22 mouse cellular contexts compared by ENCODE assay signal in the genomic region with DNA sequence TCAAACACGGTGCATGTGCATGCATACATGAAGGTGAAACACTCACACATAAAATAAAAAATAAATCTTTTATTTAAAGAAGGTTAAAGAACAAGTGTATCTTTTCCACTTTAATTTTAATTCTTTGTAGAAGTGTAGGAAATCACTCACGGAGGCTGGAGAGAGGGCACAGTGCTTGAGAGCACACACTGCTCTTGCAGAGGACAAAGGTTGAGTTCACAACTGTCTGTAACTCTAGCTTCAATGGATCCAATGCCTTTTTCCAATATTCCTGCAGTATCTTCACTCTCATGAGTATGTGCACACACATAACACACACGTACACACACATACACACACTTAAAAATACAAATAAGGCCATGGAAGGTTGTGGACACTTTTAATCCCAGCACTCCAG. TPM values are rescaled to one million over a fixed set of nuclear protein-coding genes. Genes with fewer than 3 reads are reported as not detected.
DNase-seq lines count a peak whose midpoint lies in the region; ATAC-seq and TF ChIP-seq lines count a peak whose summit lies in the region.
"Had no signal": no experiment of that assay in that cellular context is flagged by ENCODE, and none has a peak within 500 bp of the region (broad histone marks: within the 10 kb centered on the region; RNA-seq: fewer than 3 reads in every experiment).

No protein-coding gene starts in this region.

- no peaks in the 10 kb centered on the region for H3K36me3 ChIP-seq in intestine, embryonic 15.5 days
- no peaks in the 10 kb centered on the region for H3K36me3 ChIP-seq in intestine, postnatal 0 days (ENCODE audit: control insufficient read depth, insufficient read depth)
- H3K36me3 ChIP-seq in liver, adult 2 months (ENCODE audit: control insufficient read depth, insufficient read depth, low read length), result peaks cover 8% of the 10 kb centered on the region
- no peaks in the 10 kb centered on the region for H3K36me3 ChIP-seq in intestine, embryonic 16.5 days (ENCODE audit: control insufficient read depth, insufficient read depth, low read length)
- H3K36me3 ChIP-seq in limb, embryonic 10.5 days, result no peaks in the 10 kb centered on the region
- no peaks in the 10 kb centered on the region for H3K36me3 ChIP-seq in thymus, adult 2 months (ENCODE audit: control insufficient read depth, insufficient read depth, low read length)
- H3K36me3 ChIP-seq: G1E had no signal

- TF ChIP-seq CTCF in intestine, postnatal 0 days (IDR thresholded peaks at IDR 0.05; ENCODE audit: low read depth), result no peak
- no peak for TF ChIP-seq CTCF in liver, adult 2 months (IDR thresholded peaks at IDR 0.05; ENCODE audit: low read depth, low read length)
- TF ChIP-seq CTCF in thymus, adult 2 months (IDR thresholded peaks at IDR 0.05; ENCODE audit: borderline replicate concordance, control insufficient read depth, extremely low read depth, insufficient read depth, low read length, poor library complexity), result no peak

- no peaks in the 10 kb centered on the region for H3K27me3 ChIP-seq in intestine, embryonic 15.5 days (replicated peaks)
- H3K27me3 ChIP-seq in intestine, postnatal 0 days (replicated peaks; ENCODE audit: control insufficient read depth, insufficient read depth, low read length), result no peaks in the 10 kb centered on the region
- H3K27me3 ChIP-seq in liver, adult 2 months (ENCODE audit: control insufficient read depth, insufficient read depth, low read length), result no peaks in the 10 kb centered on the region
- H3K27me3 ChIP-seq in intestine, embryonic 16.5 days (replicated peaks; ENCODE audit: control insufficient read depth, insufficient read depth, low read length), result no peaks in the 10 kb centered on the region
- no peaks in the 10 kb centered on the region for H3K27me3 ChIP-seq in limb, embryonic 10.5 days (ENCODE audit: low read depth, poor library complexity, severe bottlenecking)
- H3K27me3 ChIP-seq in thymus, adult 2 months (ENCODE audit: control insufficient read depth, insufficient read depth, low read length), result no peaks in the 10 kb centered on the region
- H3K27me3 ChIP-seq: CH12.LX, Patski had no signal

- H3K4me1 ChIP-seq in intestine, embryonic 15.5 days (replicated peaks), result no peaks in the 10 kb centered on the region
- H3K4me1 ChIP-seq in intestine, postnatal 0 days (replicated peaks; ENCODE audit: control insufficient read depth, insufficient read depth, low read length), result no peaks in the 10 kb centered on the region
- peaks cover 7% of the 10 kb centered on the region; the same call in 1 of the 2 replicates for H3K4me1 ChIP-seq in liver, adult 2 months (ENCODE audit: control insufficient read depth, insufficient read depth, low read length)
- H3K4me1 ChIP-seq in intestine, embryonic 16.5 days (ENCODE audit: control insufficient read depth, insufficient read depth, low read length), result 0 out of 2 replicates have a peak, but pooled peaks cover 2% of the 10 kb centered on the region
- H3K4me1 ChIP-seq in limb, embryonic 10.5 days, result 0 out of 2 replicates have a peak, but pooled peaks cover 4% of the 10 kb centered on the region
- no peaks in the 10 kb centered on the region for H3K4me1 ChIP-seq in thymus, adult 2 months (replicated peaks; ENCODE audit: control insufficient read depth, insufficient read depth, low read length)

- 0 out of 2 replicates have a peak, but pooled peaks have one; percentile 17 for ATAC-seq in intestine, embryonic 15.5 days
- no peak for ATAC-seq in intestine, postnatal 0 days
- ATAC-seq in intestine, embryonic 16.5 days, result 0 out of 2 replicates have a peak, but pooled peaks have one; percentile 51
- ATAC-seq: activated CD4-positive, CD25-positive, alpha-beta regulatory T cell, adult 4 months; CD4-positive, CD25-positive, alpha-beta regulatory T cell, adult 4 months; Patski had no signal

- H3K9ac ChIP-seq in intestine, embryonic 15.5 days, result no peak overlapping the region
- H3K9ac ChIP-seq in intestine, postnatal 0 days (ENCODE audit: low read depth, low read length), result no peak overlapping the region
- H3K9ac ChIP-seq in liver, adult 2 months (ENCODE audit: low read depth, low read length), result no peak overlapping the region
- no peak overlapping the region for H3K9ac ChIP-seq in intestine, embryonic 16.5 days (ENCODE audit: low read depth, low read length)

- no peak overlapping the region for H3K4me3 ChIP-seq in intestine, embryonic 15.5 days (replicated peaks)
- H3K4me3 ChIP-seq in intestine, postnatal 0 days (ENCODE audit: low read depth, low read length), result no peak overlapping the region
- H3K4me3 ChIP-seq in liver, adult 2 months (ENCODE audit: insufficient read depth, low read depth, low read length), result no peak overlapping the region
- no peak overlapping the region for H3K4me3 ChIP-seq in intestine, embryonic 16.5 days (ENCODE audit: low read length)
- no peak overlapping the region for H3K4me3 ChIP-seq in limb, embryonic 10.5 days
- H3K4me3 ChIP-seq in thymus, adult 2 months (ENCODE audit: control insufficient read depth, insufficient read depth, low read length), result no peak overlapping the region

- no peak for TF ChIP-seq POLR2A in liver, adult 2 months (IDR thresholded peaks at IDR 0.05; ENCODE audit: extremely low read depth, insufficient read depth, low read length)
- TF ChIP-seq POLR2A in thymus, adult 2 months (IDR thresholded peaks at IDR 0.05; ENCODE audit: control insufficient read depth, extremely low read depth, insufficient read depth, low read length, poor library complexity), result no peak

- H3K79me2 ChIP-seq in liver, adult 2 months (ENCODE audit: control insufficient read depth, insufficient read depth, low read length), result no peaks in the 10 kb centered on the region

- WGBS in intestine, embryonic 15.5 days, result 55% methylated on average over 3 of the region's 3 CpGs
- 52% methylated on average over 3 of the region's 3 CpGs for WGBS in intestine, postnatal 0 days
- WGBS in liver, adult 2 months, result 43% methylated on average over 3 of the region's 3 CpGs
- 69% methylated on average over 3 of the region's 3 CpGs for whole genome bisulfite sequencing in intestine, embryonic 16.5 days
- WGBS in limb, embryonic 10.5 days, result 89% methylated on average over 3 of the region's 3 CpGs
- WGBS in thymus, adult 2 months, result 86% methylated on average over 3 of the region's 3 CpGs

- H3K4me2 ChIP-seq in intestine, embryonic 15.5 days (replicated peaks), result no peak overlapping the region
- H3K4me2 ChIP-seq in intestine, postnatal 0 days (replicated peaks; ENCODE audit: low read depth), result no peak overlapping the region
- no peak overlapping the region for H3K4me2 ChIP-seq in intestine, embryonic 16.5 days (ENCODE audit: low read depth, low read length)

- no peak overlapping the region for H3K27ac ChIP-seq in intestine, embryonic 15.5 days
- no peak overlapping the region for H3K27ac ChIP-seq in intestine, postnatal 0 days (ENCODE audit: low read depth, low read length)
- no peak overlapping the region for H3K27ac ChIP-seq in liver, adult 2 months (replicated peaks; ENCODE audit: insufficient read depth, low read depth, low read length)
- H3K27ac ChIP-seq in intestine, embryonic 16.5 days (ENCODE audit: low read length), result no peak overlapping the region
- no peak overlapping the region for H3K27ac ChIP-seq in limb, embryonic 10.5 days
- no peak overlapping the region for H3K27ac ChIP-seq in thymus, adult 2 months (ENCODE audit: control insufficient read depth, insufficient read depth, low read length)

- peak; percentile 57 for DNase-seq in liver, adult 2 months (ENCODE audit: extremely low read depth, low read depth, low spot score)
- no peak for DNase-seq in liver
- DNase-seq in limb, embryonic 10.5 days (ENCODE audit: low spot score), result peak; percentile 2
- no peak for DNase-seq in thymus, adult 2 months
- no peak for DNase-seq in spleen, adult 18-20 months
- DNase-seq: adrenal gland, adult 2 months; adrenal gland, adult 8-10 months; adrenal gland, postnatal 10 days; adrenal gland, postnatal 14 days; adrenal gland, postnatal 25 days; adrenal gland, postnatal 36 days; B cell, adult 2 months; cerebellum, adult 11 months; cerebellum, adult 11-12 months had no signal

- no peaks in the 10 kb centered on the region for H3K9me3 ChIP-seq in intestine, embryonic 15.5 days
- H3K9me3 ChIP-seq in intestine, postnatal 0 days (ENCODE audit: control insufficient read depth), result no peaks in the 10 kb centered on the region
- H3K9me3 ChIP-seq in intestine, embryonic 16.5 days (ENCODE audit: control insufficient read depth, low read length), result no peaks in the 10 kb centered on the region
- no peaks in the 10 kb centered on the region for H3K9me3 ChIP-seq in limb, embryonic 10.5 days (replicated peaks)
- H3K9me3 ChIP-seq: G1E had no signal

RNA-seq across cellular contexts. Expression of a gene that starts 30.2 kb away (rescaled TPM):
- polyA plus RNA-seq in intestine, embryonic 15.5 days (2015; fragmentation: Nextera tagmentation; extraction: Ambion mirVana), result 4.7 and 4.9 TPM in 2 replicates
- 3.9 and 4.4 TPM in 2 replicates for polyA plus RNA-seq in intestine, postnatal 0 days (2015; fragmentation: Nextera tagmentation; extraction: Ambion mirVana)
- total RNA-seq in liver, adult 2 months (2014; rRNA removed), result 11.8 and 12.0 TPM in 2 replicates
- 2.8 TPM in 2 replicates for polyA plus RNA-seq in liver, adult 2 months (2012; rRNA removed)
- polyA plus RNA-seq in intestine, embryonic 16.5 days (2015; fragmentation: Nextera tagmentation; extraction: Ambion mirVana), result 2.7 TPM in 2 replicates
- 4.2 and 4.6 TPM in 2 replicates for polyA plus RNA-seq in limb, embryonic 10.5 days (2016; fragmentation: Nextera tagmentation; extraction: Ambion mirVana)
- 4.1 and 5.0 TPM in 2 replicates for polyA plus RNA-seq in thymus, adult 2 months (2012; rRNA removed)

Comparison
In these comparisons a context has a peak if more than half of its experiments do, and no peak if none do; other contexts are left out.
1. DNase-seq: peak in liver, adult 2 months (single experiment) and limb, embryonic 10.5 days (single experiment); none in liver (single experiment), thymus, adult 2 months (single experiment) and spleen, adult 18-20 months (0 of 2).